Mouse (Mus musculus) erythroid progenitor cell, adult 5-6 weeks (primary cell): Measurements from ENCODE around the gene Gm9803. TPM values are rescaled to one million over a fixed set of nuclear protein-coding genes. Genes with fewer than 3 reads are reported as not detected.

Experiments used
- ATAC-seq: replicated peaks from 2 replicates; pipeline ENCODE4 v1.8.0; 2016; ENCODE audit warnings: moderate number of reproducible peaks, mild to moderate bottlenecking, moderate TSS enrichment, inconsistent platforms; ENCODE audit not compliant: poor library complexity, low FRiP score, severe bottlenecking
- total RNA-seq, 2 experiments: library from RNA; stranded (forward) in 1 of 2; stranded (reverse) in 1 of 2; fragments of 150-400 nt in 1 of 2; fragments of 186-747, 209-891 nt in 1 of 2; gene quantifications; 2 replicates each; pipeline versions ENCODE4 v1.2.3 to v1.2.4; 2015 to 2017; ENCODE audit warnings: low replicate concordance in 2 of 2

The Gm9803 gene
- 41.8 TPM in 1 of 2 replicates, not detected in the other for total RNA-seq (2015; ENCODE audit: low replicate concordance)
- total RNA-seq (2017; ENCODE audit: low replicate concordance) = not detected in 2 replicates

DNA sequence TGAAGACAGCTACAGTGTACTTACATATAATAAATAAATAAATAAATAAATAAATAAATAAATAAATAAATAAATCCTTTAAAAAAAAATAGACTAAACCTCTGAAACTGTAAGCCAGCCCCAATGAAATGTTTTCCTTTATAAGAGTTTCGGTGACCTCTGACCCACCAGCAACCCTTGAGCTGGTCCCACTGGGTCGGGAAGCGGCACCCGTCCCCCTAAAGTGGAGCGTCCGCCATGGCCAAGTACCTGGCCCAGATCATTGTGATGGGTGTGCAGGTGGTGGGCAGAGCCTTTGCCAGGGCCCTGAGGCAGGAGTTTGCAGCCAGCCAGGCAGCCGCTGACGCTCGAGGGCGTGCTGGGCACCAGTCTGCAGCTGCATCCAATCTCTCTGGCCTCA is at the start of gene Gm9803:
Gene Gm9803, plus strand, starts transcription at position 154 of the 400 bp plus-strand sequence.
- ATAC-seq = 0 out of 2 replicates have a peak, but pooled peaks have one; percentile 60

DNA sequence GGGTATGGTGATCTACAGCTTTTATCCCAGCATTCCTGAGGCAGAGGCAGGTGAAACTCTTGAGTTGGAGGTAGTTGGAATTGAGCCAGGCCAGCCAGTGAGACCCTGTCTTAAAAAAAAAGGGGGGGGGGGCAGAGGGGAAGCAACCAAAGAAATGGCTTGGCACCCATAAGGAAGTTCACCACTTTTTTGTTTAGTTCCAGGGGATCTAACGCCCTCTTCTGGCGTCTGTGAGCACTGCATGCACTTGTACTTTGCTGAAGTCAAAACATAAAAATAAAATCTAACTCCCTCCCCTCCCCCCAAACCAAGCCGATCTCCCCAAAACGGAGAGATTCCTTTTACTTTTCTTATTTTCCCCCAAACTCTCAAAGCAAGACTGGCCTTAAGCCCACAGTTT is 48.5 kb upstream of the Gm9803 start:
- ATAC-seq = no peak

DNA sequence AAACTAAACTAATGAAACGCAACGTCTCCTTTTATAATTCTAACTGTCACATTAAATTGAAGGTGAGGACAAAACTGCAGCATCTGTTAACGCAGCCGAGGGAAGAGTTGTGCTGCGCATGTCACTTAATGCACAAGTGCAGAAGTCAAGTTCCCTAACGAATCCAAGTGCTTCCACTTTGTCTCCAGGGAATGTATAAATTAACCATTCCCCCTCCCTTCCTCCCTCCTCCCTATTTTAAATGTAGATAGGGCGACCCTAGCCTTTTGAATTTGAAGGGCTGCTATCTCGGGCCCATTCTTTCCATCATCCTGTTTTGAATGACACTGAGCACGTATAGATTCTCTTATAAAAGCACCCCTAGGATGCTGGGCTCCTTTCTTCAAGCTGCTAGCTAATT is 46.4 kb upstream of the Gm9803 start:
- ATAC-seq = no peak

DNA sequence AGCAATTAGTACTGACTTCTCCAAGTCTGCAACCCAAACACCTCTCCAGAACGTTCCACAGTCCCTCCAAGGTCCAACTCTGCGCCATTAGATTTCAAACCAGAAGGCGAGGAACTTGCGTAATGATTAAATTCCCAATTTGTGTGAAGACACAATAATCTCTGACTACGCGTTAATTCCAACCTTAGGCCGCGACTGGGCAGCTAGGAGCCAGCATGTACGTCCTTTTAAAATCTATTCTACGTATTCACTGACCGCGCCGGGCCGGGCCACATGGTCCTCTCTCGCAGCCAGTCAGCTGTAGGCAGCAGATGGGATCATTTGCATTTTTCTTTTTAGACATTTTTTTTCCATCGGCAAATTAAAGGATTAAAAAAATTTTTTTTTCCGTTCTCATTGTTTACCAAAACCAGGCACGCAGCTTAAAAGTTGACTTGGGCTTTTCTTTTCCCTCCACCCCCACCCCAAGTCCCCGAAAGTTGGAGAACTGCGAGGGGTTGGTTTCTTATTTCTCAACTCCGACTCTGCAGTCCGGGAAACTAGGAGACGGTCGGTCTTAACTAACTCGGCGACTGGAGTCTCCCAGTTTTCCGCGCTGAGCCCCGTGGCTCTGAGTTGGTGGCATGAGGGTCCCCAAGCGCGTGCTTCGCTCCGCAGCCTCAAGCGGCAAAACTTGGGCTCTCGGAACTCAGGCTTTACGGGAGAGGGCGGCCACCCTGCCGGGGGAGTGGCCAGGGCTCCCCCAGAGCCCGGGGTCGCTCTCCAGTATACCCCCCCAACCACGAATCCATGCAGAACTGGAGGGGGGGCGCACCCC is 45.8 kb upstream of the Gm9803 start:
- no peak for ATAC-seq

DNA sequence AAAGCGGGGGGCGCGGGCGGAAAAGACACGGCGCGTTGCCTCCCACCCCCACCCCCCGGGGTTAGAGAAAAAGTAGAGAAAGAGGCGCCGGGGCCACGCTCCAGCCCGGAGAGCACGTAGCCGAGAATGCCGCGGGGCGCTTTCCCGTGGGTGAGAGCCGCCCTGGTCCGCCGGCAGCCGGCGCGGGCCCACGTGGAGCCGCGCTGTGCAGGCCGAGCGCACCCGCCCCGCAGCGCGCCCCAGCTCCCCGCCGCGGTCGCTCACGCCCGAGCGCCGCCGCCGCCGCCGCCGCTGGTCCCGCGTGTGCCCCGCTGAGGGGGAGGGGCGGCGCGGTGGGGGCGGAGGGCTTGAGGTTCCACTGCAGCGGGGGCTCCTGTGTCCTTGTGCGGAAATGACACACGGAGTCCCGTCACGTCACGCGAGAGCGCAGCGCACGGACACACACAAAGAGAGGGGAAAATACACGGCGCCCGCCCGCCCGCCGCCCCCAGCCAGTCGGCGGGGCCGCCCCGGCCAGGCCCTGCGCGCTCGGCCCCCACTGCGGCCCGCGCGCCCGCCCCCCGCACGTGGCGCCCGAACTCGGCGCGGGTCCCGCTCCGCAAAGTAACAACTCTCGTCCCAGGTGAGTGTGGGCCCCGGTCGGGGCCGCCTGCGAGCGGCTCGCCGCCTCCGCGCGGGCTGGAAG is 45.0 kb upstream of the Gm9803 start, which contains the start of gene Bend3:
Gene Bend3, plus strand, starts transcription at position 81 of the 685 bp plus-strand sequence.
- ATAC-seq = no peak

DNA sequence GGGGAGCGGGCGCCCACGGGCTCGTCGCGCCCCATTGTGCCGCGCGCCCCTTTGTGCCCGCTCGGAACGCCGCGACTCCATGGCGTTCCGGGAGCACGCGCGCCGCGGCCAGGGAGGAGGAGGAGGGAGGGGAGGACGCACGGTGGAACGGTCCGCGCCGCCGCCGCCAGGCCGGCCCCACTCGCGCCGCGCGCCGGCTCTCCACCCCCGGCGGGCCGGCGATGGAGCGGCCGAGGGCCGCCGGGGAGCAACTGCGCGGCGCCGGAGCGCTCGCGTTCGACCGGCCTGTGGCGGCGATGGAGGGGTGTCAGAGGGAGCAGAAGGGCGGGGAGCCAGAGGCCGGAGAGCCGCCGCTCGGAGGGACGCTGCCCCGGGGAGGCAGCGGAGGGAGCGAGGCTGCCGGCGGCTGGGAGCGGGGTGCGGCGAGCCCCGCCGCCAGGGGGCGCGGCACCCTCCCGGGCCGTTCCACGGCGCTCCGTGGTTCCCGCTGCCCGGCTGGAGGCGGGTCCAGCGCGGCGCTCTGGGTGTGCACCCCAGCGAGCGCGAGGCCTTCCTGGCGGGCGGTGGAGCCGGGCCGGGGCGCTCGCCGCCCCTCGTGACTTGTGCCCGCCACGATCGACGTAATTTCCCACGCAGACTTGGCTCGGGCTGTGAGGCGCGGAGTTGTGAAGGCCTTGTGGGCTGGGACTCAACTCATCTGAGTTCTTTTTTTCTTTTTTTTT is 44.3 kb upstream of the Gm9803 start:
- ATAC-seq = peak; percentile 95

DNA sequence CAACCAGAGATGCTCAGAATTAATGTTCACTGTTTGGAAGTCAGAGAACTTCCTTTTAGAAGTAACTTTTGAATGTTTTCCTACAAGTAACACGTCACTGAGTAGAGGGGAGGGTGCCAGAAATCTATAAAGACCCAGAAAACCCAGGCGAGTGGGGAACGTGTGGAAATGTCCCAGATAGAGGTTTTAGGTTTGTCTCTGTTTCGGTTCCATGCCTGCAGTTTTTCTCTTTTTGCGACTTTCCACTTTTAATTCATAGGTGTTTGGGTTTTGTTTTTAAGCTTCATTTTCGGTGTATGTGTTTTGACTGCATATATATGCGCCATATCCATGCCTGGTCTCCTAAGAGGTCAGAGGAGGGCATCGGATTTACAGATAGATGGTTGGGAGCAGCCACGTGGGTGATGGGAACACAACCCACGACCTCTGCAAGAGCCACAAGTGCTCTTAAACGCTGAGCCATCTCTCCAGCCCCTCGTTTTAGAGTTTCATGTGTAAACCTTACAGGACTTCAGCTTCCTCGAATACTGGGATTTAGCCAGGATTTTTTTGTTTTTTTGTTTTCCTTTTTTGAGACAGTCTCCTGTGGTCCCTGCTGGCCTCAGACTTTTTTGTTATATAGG is 43.5 kb upstream of the Gm9803 start:
- ATAC-seq = no peak

DNA sequence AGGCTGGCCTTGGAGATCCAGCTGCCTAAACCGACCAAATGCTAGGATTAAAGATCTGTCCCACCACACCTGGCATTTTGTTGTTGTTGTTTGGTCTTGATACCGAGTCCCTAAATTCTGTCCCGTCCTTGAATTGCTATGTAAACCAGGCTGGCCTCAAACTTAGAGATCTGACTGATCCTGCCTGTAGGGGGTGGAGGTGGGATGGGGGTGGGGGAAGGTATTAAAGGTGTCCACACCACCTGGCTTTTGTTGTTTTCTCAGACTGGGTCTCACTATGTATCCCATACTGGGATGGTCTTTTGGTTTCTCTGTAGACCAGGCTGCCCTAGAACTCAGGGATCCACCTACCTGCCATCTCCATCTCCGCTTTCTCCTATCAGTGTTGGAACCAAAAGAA is 42.7 kb upstream of the Gm9803 start:
- ATAC-seq = no peak

DNA sequence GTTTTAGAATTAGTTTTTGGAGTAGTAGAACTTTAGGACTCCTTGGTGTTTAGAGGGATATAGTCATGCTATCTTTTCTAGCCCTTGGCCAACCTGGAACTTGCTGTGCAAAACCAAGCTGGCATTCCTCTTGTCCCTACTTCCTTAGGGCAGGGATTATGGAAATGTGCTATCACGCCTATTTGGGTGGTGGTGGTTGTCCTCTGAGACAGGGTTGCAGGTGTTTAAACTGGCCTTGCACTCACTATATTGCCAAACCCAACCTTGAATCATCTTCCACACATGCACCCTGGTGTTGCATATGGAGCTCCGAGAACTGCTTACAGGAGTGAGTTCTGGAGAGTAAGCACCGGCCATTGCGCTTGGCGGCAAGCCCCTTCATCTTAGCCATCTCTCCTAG is 41.9 kb upstream of the Gm9803 start:
- ATAC-seq = no peak

DNA sequence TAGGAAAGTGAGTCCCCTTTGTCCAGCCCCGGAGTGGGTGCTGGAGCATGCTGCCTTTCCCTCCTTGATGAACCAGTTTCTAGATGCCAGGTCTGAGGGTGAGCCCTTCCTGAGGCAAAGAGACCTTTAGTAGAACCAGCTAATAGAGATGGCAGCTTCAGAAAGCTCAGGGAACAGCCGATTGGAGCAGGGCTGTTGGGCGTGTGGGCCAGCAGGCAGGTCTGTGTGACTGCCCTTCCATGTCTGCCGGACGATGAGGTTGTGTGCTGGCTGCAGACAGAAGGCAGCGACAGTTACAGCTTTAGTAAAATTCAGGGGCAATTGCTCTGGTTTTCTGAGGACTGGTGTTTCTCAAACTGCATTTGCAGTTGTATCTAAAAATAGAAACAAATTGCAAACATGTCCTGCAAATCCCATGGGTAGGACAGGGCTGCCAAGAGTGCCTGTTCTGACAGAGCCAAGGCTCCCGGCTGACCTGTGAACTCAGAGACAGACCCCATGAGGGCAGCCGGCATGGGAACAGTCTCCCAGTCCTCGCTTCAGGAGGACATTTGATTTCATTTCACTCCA is 40.4 kb upstream of the Gm9803 start:
- ATAC-seq = no peak

DNA sequence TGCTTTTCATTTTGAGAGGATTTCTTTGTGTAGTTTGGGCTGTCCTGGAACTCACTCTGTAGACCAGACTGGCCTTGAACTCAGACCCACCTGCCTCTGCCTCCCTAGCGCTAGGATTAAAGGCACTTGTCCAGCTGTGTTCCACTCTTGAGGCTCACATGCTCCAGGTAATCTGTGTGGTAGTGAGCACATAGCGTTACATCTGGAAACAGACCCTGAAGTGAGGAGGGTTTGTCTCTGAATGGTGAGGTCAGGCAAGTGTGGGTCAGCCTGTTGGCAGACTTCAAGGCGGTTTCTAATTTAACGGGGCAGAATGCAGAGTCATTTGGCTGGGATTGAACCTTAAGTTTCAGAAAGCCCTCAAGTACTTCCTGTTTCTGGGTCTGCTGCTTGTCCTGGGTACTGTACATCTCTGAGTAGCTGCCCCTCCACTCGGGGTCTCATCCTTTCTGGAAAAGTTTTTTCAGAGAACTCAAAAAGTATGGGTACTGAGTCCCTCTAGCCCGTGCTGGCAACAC is 38.1 kb upstream of the Gm9803 start:
- ATAC-seq = no peak

DNA sequence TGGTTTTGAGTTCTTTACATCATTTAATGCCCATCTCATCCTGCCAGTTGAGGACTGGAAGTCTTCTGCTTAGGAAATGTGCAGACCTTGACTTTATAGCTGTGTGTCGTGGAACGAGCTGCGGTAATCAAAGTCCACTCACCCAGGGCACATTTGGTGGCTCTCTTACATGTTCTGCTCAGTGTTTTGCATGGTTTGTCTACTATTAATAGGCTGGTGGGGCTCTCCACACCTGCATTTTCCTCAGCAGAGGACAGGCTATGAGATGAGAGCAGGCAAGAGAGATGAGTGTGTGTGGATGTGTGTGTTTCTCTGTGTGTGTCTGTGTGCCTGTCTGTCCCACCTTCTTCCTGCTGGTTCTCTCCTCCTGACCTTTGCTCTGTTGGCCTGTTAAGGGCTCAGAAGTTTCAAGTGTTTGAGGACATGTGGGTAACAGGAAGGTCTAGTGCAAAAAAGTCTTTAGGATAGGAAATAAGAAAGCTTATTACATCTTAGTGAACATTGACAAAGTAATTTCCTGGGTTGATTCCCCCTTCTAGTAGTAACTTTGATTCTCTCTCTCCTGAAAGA is 36.4 kb upstream of the Gm9803 start:
- ATAC-seq = no peak

DNA sequence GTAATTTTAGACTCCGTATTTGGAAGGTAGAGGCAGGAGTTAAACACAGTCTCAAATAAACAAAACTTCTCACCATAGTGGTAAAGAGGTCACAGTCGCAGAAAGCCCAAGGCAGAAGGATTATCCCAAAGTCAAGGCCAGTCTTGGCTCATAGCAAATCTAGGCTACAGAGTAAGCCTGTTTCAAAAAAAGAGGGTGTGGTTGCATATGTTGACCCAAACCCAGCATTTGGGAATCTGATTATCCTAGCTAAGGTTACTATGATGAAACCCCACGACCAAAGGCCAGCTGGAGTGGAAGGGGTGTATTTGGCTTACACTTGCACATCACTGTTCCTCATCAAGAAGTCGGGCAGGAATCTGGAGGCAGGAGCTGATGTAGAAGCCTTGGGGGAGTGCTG is 35.6 kb upstream of the Gm9803 start:
- no peak for ATAC-seq

DNA sequence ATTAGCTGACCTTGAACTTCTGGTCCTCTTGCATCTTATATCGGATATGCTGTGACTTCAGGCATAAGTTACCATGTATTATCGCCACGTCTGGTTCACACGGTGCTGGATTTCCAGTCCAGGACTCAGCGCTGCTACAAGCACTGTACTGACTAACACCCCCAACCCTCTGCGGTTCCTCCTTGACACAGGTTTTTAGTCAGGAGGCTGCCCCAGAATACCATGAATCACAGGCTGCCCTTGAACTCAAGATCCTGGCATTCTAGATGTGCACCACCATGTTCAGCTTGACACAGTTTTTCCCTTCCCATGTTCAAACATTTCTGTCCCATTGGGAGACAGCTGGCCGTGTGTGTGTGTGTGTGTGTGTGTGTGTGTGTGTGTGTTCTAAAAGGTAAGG is 34.7 kb upstream of the Gm9803 start:
- no peak for ATAC-seq

DNA sequence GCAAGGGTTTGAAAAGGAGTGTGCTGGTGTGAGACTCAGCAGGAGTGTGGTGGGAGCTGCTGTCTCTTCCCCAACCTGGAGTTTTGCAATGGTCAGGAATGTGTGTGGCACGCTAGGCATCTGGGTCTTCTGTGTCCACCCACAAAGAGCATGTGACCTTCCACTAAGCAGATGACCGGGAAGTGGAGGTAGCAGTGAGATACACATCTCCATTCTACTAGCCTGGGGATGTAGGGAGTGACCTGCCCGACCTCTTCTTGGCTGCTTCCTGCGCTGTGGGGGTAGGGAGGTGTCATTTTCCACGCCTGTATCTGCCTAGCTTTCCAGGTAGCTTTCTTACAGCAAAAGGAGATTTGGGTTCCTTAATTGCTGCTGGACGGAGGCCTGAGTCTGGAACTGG is 34.3 kb upstream of the Gm9803 start:
- no peak for ATAC-seq

DNA sequence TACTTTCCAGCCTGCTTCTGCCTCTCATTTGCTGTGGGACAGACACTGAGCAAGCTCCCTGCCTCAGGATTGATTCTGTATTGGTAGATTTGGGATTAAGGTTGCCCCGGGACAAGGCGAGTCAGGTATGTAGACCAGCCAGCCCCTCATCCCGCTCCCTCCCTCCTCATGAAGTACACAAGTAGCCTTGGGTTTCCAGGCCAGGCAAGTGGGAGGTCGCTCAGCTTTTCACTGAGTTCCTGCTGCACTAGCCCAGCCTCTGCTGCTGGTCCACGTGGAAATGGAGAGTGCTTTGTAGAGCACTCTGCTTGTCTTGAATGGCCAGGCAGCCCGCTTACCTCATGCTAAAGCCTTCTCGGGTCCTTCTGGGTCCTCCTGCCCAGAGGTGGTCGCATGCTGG is 33.9 kb upstream of the Gm9803 start:
- ATAC-seq = no peak

DNA sequence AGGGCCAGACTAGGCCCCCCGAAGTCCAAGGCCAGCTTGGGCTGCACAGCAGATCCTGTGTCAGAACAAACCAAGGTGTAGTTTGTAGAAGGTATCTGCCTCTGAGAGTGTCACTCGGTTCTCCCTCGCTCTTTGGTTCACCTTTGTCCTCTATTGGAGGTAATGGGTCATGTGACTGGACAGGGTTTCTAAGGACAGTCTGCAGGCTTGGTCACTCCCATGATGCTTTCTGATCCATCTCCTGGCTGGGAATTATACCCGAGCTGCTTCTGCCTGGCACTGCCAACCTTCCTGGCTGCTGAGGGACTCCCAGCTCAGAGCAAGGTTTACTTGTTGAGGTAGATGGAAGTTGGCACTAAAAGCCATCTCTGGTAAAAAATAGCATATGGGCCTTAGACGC is 33.0 kb upstream of the Gm9803 start:
- ATAC-seq = no peak

DNA sequence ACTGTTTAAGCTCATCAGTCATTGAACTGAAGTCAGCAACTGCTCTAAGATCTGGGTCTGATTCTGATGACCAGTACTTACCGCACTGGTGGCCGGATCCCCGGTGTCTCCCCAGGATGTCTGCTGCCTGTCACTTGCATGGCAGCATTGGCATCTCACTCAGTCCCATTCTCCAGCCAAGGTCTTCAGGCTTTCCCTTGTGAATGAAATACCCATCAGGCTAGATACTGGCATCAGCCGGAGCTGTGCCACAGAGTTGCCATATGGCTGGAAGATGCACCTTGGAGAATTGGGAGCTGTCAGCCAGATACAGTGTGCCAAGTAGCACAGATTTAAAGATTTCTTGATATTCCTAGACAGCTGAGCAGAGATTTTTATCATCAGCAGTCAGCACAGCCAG is 21.3 kb upstream of the Gm9803 start:
- no peak for ATAC-seq

DNA sequence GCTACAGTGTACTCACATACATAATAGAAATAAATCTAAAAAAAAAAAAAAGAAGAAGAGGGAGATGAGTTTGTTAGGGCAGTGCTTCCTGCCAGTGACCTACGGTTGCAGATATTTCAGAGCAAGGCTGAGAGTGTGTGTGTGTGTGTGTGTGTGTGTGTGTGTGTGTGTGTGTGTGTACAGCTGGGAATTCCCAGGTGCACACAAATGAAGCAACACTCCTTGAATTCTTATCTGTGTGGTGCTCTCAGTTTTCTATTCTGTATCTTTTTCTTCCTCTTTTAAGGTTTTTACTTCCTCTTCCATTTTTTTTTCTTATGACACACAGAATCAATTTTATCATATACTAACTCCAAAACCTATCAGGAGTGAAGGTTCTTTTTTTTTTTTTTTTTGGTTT is 19.6 kb upstream of the Gm9803 start:
- ATAC-seq = no peak
